Mouse (Mus musculus) retina, embryonic 14.5 days (tissue): ENCODE results near the gene Cxxc4.

Experiments
- DNase-seq: peaks from one replicate; pipeline ENCODE4 v3.0.0-alpha.2; 2015; ENCODE audit warnings: low spot score

Cxxc4 gene

GRCm38 (mm10) chr3:134243850-134244247 is 7.6 kb downstream of the Cxxc4 start:
- DNase-seq, result peak; percentile 46

- DNase-seq, result no peak
These were observed 17.9 kb downstream of the Cxxc4 start for GRCm38 (mm10) chr3:134254221-134254620.

- DNase-seq, result no peak
These were observed 22.4 kb downstream of the Cxxc4 start for GRCm38 (mm10) chr3:134258715-134259114.

GRCm38 (mm10) chr3:134259300-134259699 is 23.0 kb downstream of the Cxxc4 start:
- DNase-seq, result peak; percentile 36

GRCm38 (mm10) chr3:134279655-134280054 is 43.4 kb downstream of the Cxxc4 start:
- no peak for DNase-seq

- peak; percentile 56 for DNase-seq
These were observed 45.5 kb downstream of the Cxxc4 start for GRCm38 (mm10) chr3:134281527-134282370.

- no peak for DNase-seq
These were observed 58.9 kb downstream of the Cxxc4 start for GRCm38 (mm10) chr3:134295217-134295616.

GRCm38 (mm10) chr3:134302681-134303491 is 66.6 kb downstream of the Cxxc4 start:
- DNase-seq, result peak; percentile 83

GRCm38 (mm10) chr3:134303492-134303808 is 67.2 kb downstream of the Cxxc4 start:
- DNase-seq, result no peak

- peak; percentile 46 for DNase-seq
These were observed 70.2 kb downstream of the Cxxc4 start for GRCm38 (mm10) chr3:134306507-134306906.

GRCm38 (mm10) chr3:134307801-134308200 is 71.5 kb downstream of the Cxxc4 start:
- DNase-seq, result no peak
